Mouse (Mus musculus) cerebellum, adult 2 months (tissue): ENCODE measurements around the gene Ppp1r9b. TPM values are rescaled to one million over a fixed set of nuclear protein-coding genes. Genes with fewer than 3 reads are reported as not detected.
A peak's percentile ranks its signal among the peaks of the same experiment; 100 is the strongest.

ENCODE experiments used
- DNase-seq, 2 experiments: peaks; one replicate each; pipeline ENCODE4 v3.0.0; 2021
- H3K27ac ChIP-seq: fragments of 200-500 bp; 2 replicates; pipeline ENCODE4 v1.5.1; 2012; ENCODE audit warnings: low read length, control low read depth, inconsistent platforms; ENCODE audit not compliant: insufficient read depth
- H3K27me3 ChIP-seq: fragments of 200-500 bp; 2 replicates; pipeline ENCODE4 v1.6.1; 2012; ENCODE audit warnings: inconsistent platforms, mild to moderate bottlenecking, low read length, moderate library complexity; ENCODE audit not compliant: control insufficient read depth, insufficient read depth
- H3K4me1 ChIP-seq: fragments of 200-500 bp; 2 replicates; pipeline ENCODE4 v1.6.1; 2011; ENCODE audit warnings: low read length; ENCODE audit not compliant: control insufficient read depth, insufficient read depth
- H3K4me3 ChIP-seq: fragments of 200-500 bp; replicated peaks from 2 replicates; pipeline ENCODE3; 2011; ENCODE audit warnings: mild to moderate bottlenecking, low read depth, low read length, control low read depth; ENCODE audit not compliant: insufficient read depth
- CTCF ChIP-seq: fragments of 200-500 bp; IDR thresholded peaks from 2 replicates; pipeline ENCODE4 v1.5.1; 2011; ENCODE audit warnings: low read depth, mild to moderate bottlenecking, control low read depth, low read length, moderate library complexity, borderline replicate concordance; ENCODE audit not compliant: insufficient read depth
- POLR2A ChIP-seq: fragments of 200-500 bp; IDR thresholded peaks from 2 replicates; pipeline ENCODE4 v1.6.1; 2011; ENCODE audit warnings: low read length, control low read depth, borderline replicate concordance; ENCODE audit not compliant: insufficient read depth
- WGBS: fragments of 180-500 bp; shearing (Covaris S2); methylation state at CpG from one replicate; pipeline ENCODE4 v1.1.7; 2018; 5-methylcytosine and 5-hydroxymethylcytosine counted together
- polyA plus RNA-seq: library from polyadenylated mRNA; depleted of rRNA; stranded (reverse); fragments of >200 nt; gene quantifications from 2 replicates; pipeline ENCODE4 v1.2.3, GENCODE M21; 2012

Ppp1r9b gene
- polyA plus RNA-seq, 1 experiment = 153 TPM

- H3K27me3 ChIP-seq = no peaks in the 10 kb centered on the region
- 81% methylated on average over 10 of the region's 10 CpGs for WGBS
- no peak for DNase-seq
These were observed 31.6 kb downstream of the Ppp1r9b start for GRCm38 (mm10) chr11:95022237-95022992.

GRCm38 (mm10) chr11:95023481-95023880 is 32.6 kb downstream of the Ppp1r9b start:
- WGBS = 71% methylated on average over 9 of the region's 9 CpGs
- TF ChIP-seq POLR2A = no peak
- no peak for TF ChIP-seq CTCF
- H3K27ac ChIP-seq = peak overlapping the region; percentile 35; the same call in 1 of the 2 replicates
- H3K4me1 ChIP-seq = peaks cover 60% of the 10 kb centered on the region
- H3K27me3 ChIP-seq = no peaks in the 10 kb centered on the region
- no peak for DNase-seq
- no peak overlapping the region for H3K4me3 ChIP-seq

More at GRCm38 (mm10) chr11:95022237-95022992, 31.6 kb downstream of the Ppp1r9b start:
- TF ChIP-seq CTCF = peak; percentile 52
- no peak for TF ChIP-seq POLR2A
- Histone ChIP-seq H3K27ac (0 out of 2 replicates have a peak overlapping the region, but pooled peaks have one; percentile 35), H3K4me1 (peaks cover 57% of the 10 kb centered on the region), H3K4me3 (no peak overlapping the region)

- TF ChIP-seq CTCF (no peak), POLR2A (no peak)
- peak overlapping the region; percentile 86 for H3K27ac ChIP-seq
- no peak overlapping the region for H3K4me3 ChIP-seq
- no peaks in the 10 kb centered on the region for H3K27me3 ChIP-seq
- DNase-seq = peak; percentile 95
- WGBS = 5% methylated on average over 29 of the region's 29 CpGs
- H3K4me1 ChIP-seq = peaks cover 71% of the 10 kb centered on the region
These were observed 33.8 kb downstream of the Ppp1r9b start for GRCm38 (mm10) chr11:95024439-95025184.

GRCm38 (mm10) chr11:95025227-95026012 is 34.6 kb downstream of the Ppp1r9b start:
- H3K27ac ChIP-seq = peak overlapping the region; percentile 86
- no peak for TF ChIP-seq CTCF
- 0 out of 2 replicates have a peak, but pooled peaks have one; percentile 18 for TF ChIP-seq POLR2A
- 34% methylated on average over 11 of the region's 11 CpGs for WGBS
- no peak for DNase-seq
- no peak overlapping the region for H3K4me3 ChIP-seq
- H3K27me3 ChIP-seq = no peaks in the 10 kb centered on the region
- H3K4me1 ChIP-seq = peaks cover 71% of the 10 kb centered on the region

GRCm38 (mm10) chr11:95026090-95026542 is 35.3 kb downstream of the Ppp1r9b start:
- Histone ChIP-seq H3K4me1 (peaks cover 71% of the 10 kb centered on the region), H3K4me3 (no peak overlapping the region), H3K27ac (peak overlapping the region; percentile 86), H3K27me3 (no peaks in the 10 kb centered on the region)
- WGBS = 29% methylated on average over 6 of the region's 6 CpGs
- DNase-seq = no peak
- TF ChIP-seq CTCF = no peak
- TF ChIP-seq POLR2A = no peak

GRCm38 (mm10) chr11:95026849-95027248 is 36.0 kb downstream of the Ppp1r9b start:
- Histone ChIP-seq H3K4me3 (no peak overlapping the region), H3K27ac (peak overlapping the region; percentile 86), H3K4me1 (peaks cover 70% of the 10 kb centered on the region), H3K27me3 (no peaks in the 10 kb centered on the region)
- no peak for DNase-seq
- 50% methylated on average over 6 of the region's 6 CpGs for WGBS
- TF ChIP-seq CTCF (no peak), POLR2A (no peak)

GRCm38 (mm10) chr11:95027850-95028470 is 37.1 kb downstream of the Ppp1r9b start:
- Histone ChIP-seq H3K4me3 (no peak overlapping the region), H3K4me1 (peaks cover 78% of the 10 kb centered on the region), H3K27ac (peak overlapping the region; percentile 86), H3K27me3 (no peaks in the 10 kb centered on the region)
- WGBS = 23% methylated on average over 13 of the region's 13 CpGs
- DNase-seq = peak in 1 of 2 experiments; percentile 59
- TF ChIP-seq CTCF (no peak), POLR2A (no peak)
